Mouse (Mus musculus) hindbrain, embryonic 12.5 days (tissue): ENCODE measurements around the gene Tnfsf15. TPM values are rescaled to one million over a fixed set of nuclear protein-coding genes. Genes with fewer than 3 reads are reported as not detected.

Experiments
- ATAC-seq: fragments of 200-750 bp; cut with Nextera tagmentation; 2 replicates; pipeline ENCODE4 v1.8.0; 2017; ENCODE audit warnings: moderate TSS enrichment; ENCODE audit not compliant: low FRiP score
- H3K27ac ChIP-seq: fragments of 300-500 bp; sonication (generic); 2 replicates; pipeline ENCODE4 v1.5.1; 2016; ENCODE audit warnings: mild to moderate bottlenecking
- H3K27me3 ChIP-seq: fragments of 300-500 bp; sonication (generic); 2 replicates; pipeline ENCODE4 v1.6.1; 2016; ENCODE audit warnings: mild to moderate bottlenecking
- H3K36me3 ChIP-seq: fragments of 300-500 bp; sonication (generic); 2 replicates; pipeline ENCODE4 v1.6.1; 2016; ENCODE audit warnings: mild to moderate bottlenecking
- H3K4me1 ChIP-seq: fragments of 300-500 bp; sonication (generic); 2 replicates; pipeline ENCODE4 v1.6.1; 2016
- H3K4me2 ChIP-seq: fragments of 300-500 bp; sonication (generic); replicated peaks from 2 replicates; pipeline ENCODE4 v1.6.1; 2016; ENCODE audit warnings: mild to moderate bottlenecking
- H3K4me3 ChIP-seq: fragments of 300-500 bp; sonication (generic); 2 replicates; pipeline ENCODE4 v1.5.1; 2016; ENCODE audit warnings: mild to moderate bottlenecking
- H3K9ac ChIP-seq: fragments of 300-500 bp; sonication (generic); 2 replicates; pipeline ENCODE4 v1.6.1; 2016; ENCODE audit warnings: mild to moderate bottlenecking, moderate library complexity
- H3K9me3 ChIP-seq: fragments of 300-500 bp; sonication (generic); replicated peaks from 2 replicates; pipeline ENCODE4 v1.6.1; 2016; ENCODE audit warnings: mild to moderate bottlenecking
- WGBS: fragments of 180-500 bp; shearing (Covaris S2); methylation state at CpG from one replicate; pipeline ENCODE4 v1.1.7; 2016; 5-methylcytosine and 5-hydroxymethylcytosine counted together
- polyA plus RNA-seq: library from polyadenylated mRNA; unstranded; fragments of >200 nt; fragmentation: Nextera tagmentation; extraction: Ambion mirVana; gene quantifications from 2 replicates; pipeline ENCODE4 v1.2.1, GENCODE M21; 2016

Tnfsf15 gene
- polyA plus RNA-seq, 1 experiment from 2014 or later: 0.06 TPM

GRCm38 (mm10) chr4:63702006-63702704, 42.8 kb downstream of the Tnfsf15 start:
- H3K4me1 ChIP-seq: no peaks in the 10 kb centered on the region
- H3K9ac ChIP-seq: no peak overlapping the region
- ATAC-seq: no peak
- H3K4me2 ChIP-seq: no peak overlapping the region
- no peak overlapping the region for H3K4me3 ChIP-seq
- no peaks in the 10 kb centered on the region for H3K36me3 ChIP-seq
- WGBS: 93% methylated on average over 4 of the region's 4 CpGs
- no peaks in the 10 kb centered on the region for H3K9me3 ChIP-seq
- H3K27me3 ChIP-seq: no peaks in the 10 kb centered on the region
- no peak overlapping the region for H3K27ac ChIP-seq

- no peak for ATAC-seq
- Histone ChIP-seq H3K27me3 (no peaks in the 10 kb centered on the region), H3K4me3 (no peak overlapping the region), H3K4me2 (no peak overlapping the region), H3K36me3 (no peaks in the 10 kb centered on the region), H3K9ac (no peak overlapping the region), H3K9me3 (no peaks in the 10 kb centered on the region), H3K4me1 (no peaks in the 10 kb centered on the region), H3K27ac (no peak overlapping the region)
- WGBS: 80% methylated on average over 3 of the region's 3 CpGs
Observed at GRCm38 (mm10) chr4:63699749-63700148, 45.2 kb downstream of the Tnfsf15 start.

- no peak overlapping the region for H3K4me2 ChIP-seq
- H3K27me3 ChIP-seq: no peaks in the 10 kb centered on the region
- H3K9ac ChIP-seq: no peak overlapping the region
- H3K4me1 ChIP-seq: no peaks in the 10 kb centered on the region
- ATAC-seq: no peak
- no peak overlapping the region for H3K27ac ChIP-seq
- H3K36me3 ChIP-seq: no peaks in the 10 kb centered on the region
- H3K9me3 ChIP-seq: no peaks in the 10 kb centered on the region
- 87% methylated on average over 4 of the region's 4 CpGs for WGBS
- H3K4me3 ChIP-seq: no peak overlapping the region
Observed at GRCm38 (mm10) chr4:63696921-63697320, 48.0 kb downstream of the Tnfsf15 start.

- H3K9me3 ChIP-seq: no peaks in the 10 kb centered on the region
- H3K27me3 ChIP-seq: no peaks in the 10 kb centered on the region
- H3K36me3 ChIP-seq: no peaks in the 10 kb centered on the region
- no peak for ATAC-seq
- H3K9ac ChIP-seq: no peak overlapping the region
- H3K4me1 ChIP-seq: no peaks in the 10 kb centered on the region
- no peak overlapping the region for H3K4me3 ChIP-seq
- no peak overlapping the region for H3K4me2 ChIP-seq
- H3K27ac ChIP-seq: no peak overlapping the region
Observed at GRCm38 (mm10) chr4:63692351-63692750, 52.6 kb downstream of the Tnfsf15 start.

GRCm38 (mm10) chr4:63687429-63687828, 57.5 kb downstream of the Tnfsf15 start:
- Histone ChIP-seq H3K9ac (no peak overlapping the region), H3K27me3 (no peaks in the 10 kb centered on the region)
- WGBS: 85% methylated on average over 8 of the region's 8 CpGs

GRCm38 (mm10) chr4:63686157-63686556, 58.8 kb downstream of the Tnfsf15 start:
- H3K4me3 ChIP-seq: no peak overlapping the region
- no peak overlapping the region for H3K27ac ChIP-seq
- H3K4me2 ChIP-seq: no peak overlapping the region
- ATAC-seq: no peak
- H3K4me1 ChIP-seq: no peaks in the 10 kb centered on the region
- H3K9me3 ChIP-seq: no peaks in the 10 kb centered on the region
- no peak overlapping the region for H3K9ac ChIP-seq
- H3K27me3 ChIP-seq: no peaks in the 10 kb centered on the region
- H3K36me3 ChIP-seq: no peaks in the 10 kb centered on the region

More at GRCm38 (mm10) chr4:63687429-63687828, 57.5 kb downstream of the Tnfsf15 start:
- no peak overlapping the region for H3K4me2 ChIP-seq
- no peaks in the 10 kb centered on the region for H3K36me3 ChIP-seq
- no peak overlapping the region for H3K27ac ChIP-seq
- no peak for ATAC-seq
- no peak overlapping the region for H3K4me3 ChIP-seq
- H3K4me1 ChIP-seq: no peaks in the 10 kb centered on the region
- H3K9me3 ChIP-seq: no peaks in the 10 kb centered on the region

- no peak overlapping the region for H3K4me2 ChIP-seq
- H3K9me3 ChIP-seq: no peaks in the 10 kb centered on the region
- H3K4me1 ChIP-seq: no peaks in the 10 kb centered on the region
- no peaks in the 10 kb centered on the region for H3K27me3 ChIP-seq
- WGBS: 55% methylated on average over 4 of the region's 4 CpGs
- ATAC-seq: no peak
- no peak overlapping the region for H3K4me3 ChIP-seq
- H3K27ac ChIP-seq: no peak overlapping the region
- H3K36me3 ChIP-seq: no peaks in the 10 kb centered on the region
- H3K9ac ChIP-seq: no peak overlapping the region
Observed at GRCm38 (mm10) chr4:63685253-63685525, 59.7 kb downstream of the Tnfsf15 start.

- Histone ChIP-seq H3K4me3 (no peak overlapping the region), H3K4me2 (no peak overlapping the region), H3K27ac (no peak overlapping the region), H3K27me3 (no peaks in the 10 kb centered on the region), H3K9ac (no peak overlapping the region), H3K36me3 (no peaks in the 10 kb centered on the region), H3K9me3 (no peaks in the 10 kb centered on the region), H3K4me1 (no peaks in the 10 kb centered on the region)
- ATAC-seq: no peak
- WGBS: 88% methylated on average over 10 of the region's 10 CpGs
Observed at GRCm38 (mm10) chr4:63684412-63685252, 60.3 kb downstream of the Tnfsf15 start.

- Histone ChIP-seq H3K27ac (no peak overlapping the region), H3K9ac (no peak overlapping the region), H3K4me1 (no peaks in the 10 kb centered on the region), H3K27me3 (no peaks in the 10 kb centered on the region), H3K36me3 (no peaks in the 10 kb centered on the region), H3K9me3 (no peaks in the 10 kb centered on the region), H3K4me2 (no peak overlapping the region), H3K4me3 (no peak overlapping the region)
- no peak for ATAC-seq
- 91% methylated on average over 6 of the region's 6 CpGs for WGBS
Observed at GRCm38 (mm10) chr4:63683716-63684115, 61.2 kb downstream of the Tnfsf15 start.

- H3K4me2 ChIP-seq: no peak overlapping the region
- 85% methylated on average over 11 of the region's 11 CpGs for WGBS
- H3K4me1 ChIP-seq: no peaks in the 10 kb centered on the region
- ATAC-seq: no peak
- no peak overlapping the region for H3K9ac ChIP-seq
- H3K36me3 ChIP-seq: no peaks in the 10 kb centered on the region
- H3K4me3 ChIP-seq: no peak overlapping the region
- no peaks in the 10 kb centered on the region for H3K27me3 ChIP-seq
- no peaks in the 10 kb centered on the region for H3K9me3 ChIP-seq
- H3K27ac ChIP-seq: no peak overlapping the region
Observed at GRCm38 (mm10) chr4:63683056-63683455, 61.9 kb downstream of the Tnfsf15 start.

- Histone ChIP-seq H3K9ac (no peak overlapping the region), H3K4me3 (no peak overlapping the region), H3K4me2 (no peak overlapping the region), H3K36me3 (no peaks in the 10 kb centered on the region), H3K4me1 (no peaks in the 10 kb centered on the region), H3K27me3 (no peaks in the 10 kb centered on the region), H3K9me3 (no peaks in the 10 kb centered on the region), H3K27ac (no peak overlapping the region)
- 90% methylated on average over 2 of the region's 2 CpGs for WGBS
- no peak for ATAC-seq
Observed at GRCm38 (mm10) chr4:63682441-63682840, 62.5 kb downstream of the Tnfsf15 start.

- Histone ChIP-seq H3K27me3 (no peaks in the 10 kb centered on the region), H3K36me3 (no peaks in the 10 kb centered on the region), H3K4me3 (no peak overlapping the region), H3K4me1 (no peaks in the 10 kb centered on the region), H3K4me2 (no peak overlapping the region), H3K9ac (no peak overlapping the region), H3K27ac (no peak overlapping the region), H3K9me3 (no peaks in the 10 kb centered on the region)
- no peak for ATAC-seq
- 77% methylated on average over 3 of the region's 3 CpGs for WGBS
Observed at GRCm38 (mm10) chr4:63681557-63681956, 63.4 kb downstream of the Tnfsf15 start.
